Mouse (Mus musculus) liver, adult 2 months (tissue): Measurements from ENCODE around the gene Scamp1.

ENCODE experiments used
- CTCF ChIP-seq: fragments of 200-500 bp; IDR thresholded peaks from 2 replicates; pipeline ENCODE4 v1.5.1; 2011; ENCODE audit warnings: low read depth, low read length, control low read depth
- POLR2A ChIP-seq: fragments of 200-500 bp; IDR thresholded peaks from 2 replicates; pipeline ENCODE4 v1.6.1; 2011; ENCODE audit warnings: low read length, control low read depth; ENCODE audit not compliant: insufficient read depth; ENCODE audit errors: extremely low read depth

- TF ChIP-seq POLR2A (no peak), CTCF (no peak)
These were observed 42.4 kb upstream of the Scamp1 start for GRCm38 (mm10) chr13:94328063-94328462.
